Mouse (Mus musculus): ENCODE measurements around the gene Irf4. TPM values are rescaled to one million over a fixed set of nuclear protein-coding genes. Genes with fewer than 3 reads are reported as not detected.

Irf4 gene
- polyA plus RNA-seq (2014; fragmentation: Nextera tagmentation; extraction: Ambion mirVana) = 0.09 and 0.12 TPM in 2 replicates

- DNase-seq (peak; percentile 67), ATAC-seq (ENCODE audit: insufficient read depth) (peak; percentile 88)
- Histone ChIP-seq H3K27me3 (ENCODE audit: insufficient read depth, low read length) (peaks cover 61% of the 10 kb centered on the region), H3K4me3 (ENCODE audit: low read depth, low read length) (peak within 1 kb of the TSS; percentile 38), H3K36me3 (ENCODE audit: insufficient read depth) (no peaks in the 10 kb centered on the region), H3K4me2 (peak within 1 kb of the TSS; percentile 72), H3K4me1 (ENCODE audit: insufficient read depth) (no peaks in the 10 kb centered on the region), H3K27ac (ENCODE audit: low read depth) (no peak within 1 kb of the TSS), H3K9ac (no peak within 1 kb of the TSS), H3K9me3 (ENCODE audit: low read depth, low read length) (no peaks in the 10 kb centered on the region)
- under 1% methylated on average over 21 of the region's 21 CpGs for WGBS
- TF ChIP-seq CTCF (IDR thresholded peaks at IDR 0.05; ENCODE audit: low read depth) = no peak
Measured at GRCm38 (mm10) chr13:30749021-30749556, at the start of gene Irf4. Gene Irf4, plus strand, starts transcription at chr13:30749226.

GRCm38 (mm10) chr13:30702695-30703094 is 46.3 kb upstream of the Irf4 start:
- Histone ChIP-seq H3K27ac (ENCODE audit: low read depth) (no peak overlapping the region), H3K36me3 (ENCODE audit: insufficient read depth) (peaks cover 4% of the 10 kb centered on the region; the same call in 1 of the 2 replicates), H3K4me3 (ENCODE audit: low read depth, low read length) (no peak overlapping the region), H3K4me1 (ENCODE audit: insufficient read depth) (no peaks in the 10 kb centered on the region), H3K9me3 (ENCODE audit: low read depth, low read length) (no peaks in the 10 kb centered on the region), H3K9ac (no peak overlapping the region), H3K27me3 (ENCODE audit: insufficient read depth, low read length) (no peaks in the 10 kb centered on the region), H3K4me2 (no peak overlapping the region)
- TF ChIP-seq CTCF (IDR thresholded peaks at IDR 0.05; ENCODE audit: low read depth) = no peak
- WGBS = 92% methylated on average over 5 of the region's 5 CpGs
- no peak for DNase-seq
- no peak for ATAC-seq (ENCODE audit: insufficient read depth)

- no peak for TF ChIP-seq CTCF (IDR thresholded peaks at IDR 0.05; ENCODE audit: low read depth)
- Histone ChIP-seq H3K9ac (no peak overlapping the region), H3K9me3 (ENCODE audit: low read depth, low read length) (no peaks in the 10 kb centered on the region), H3K27ac (ENCODE audit: low read depth) (no peak overlapping the region), H3K27me3 (ENCODE audit: insufficient read depth, low read length) (no peaks in the 10 kb centered on the region), H3K36me3 (ENCODE audit: insufficient read depth) (peaks cover 4% of the 10 kb centered on the region; the same call in 1 of the 2 replicates), H3K4me1 (ENCODE audit: insufficient read depth) (no peaks in the 10 kb centered on the region), H3K4me3 (ENCODE audit: low read depth, low read length) (no peak overlapping the region), H3K4me2 (no peak overlapping the region)
- DNase-seq (no peak), ATAC-seq (ENCODE audit: insufficient read depth) (no peak)
- 83% methylated on average over 8 of the region's 8 CpGs for WGBS
Measured at GRCm38 (mm10) chr13:30704246-30705095, 44.6 kb upstream of the Irf4 start.

- no peak overlapping the region for H3K27ac ChIP-seq (ENCODE audit: low read depth)
- H3K27me3 ChIP-seq (ENCODE audit: insufficient read depth, low read length) = no peaks in the 10 kb centered on the region
- H3K4me2 ChIP-seq = no peak overlapping the region
- ATAC-seq (ENCODE audit: insufficient read depth) = no peak
- H3K4me1 ChIP-seq (ENCODE audit: insufficient read depth) = no peaks in the 10 kb centered on the region
- H3K36me3 ChIP-seq (ENCODE audit: insufficient read depth) = no peaks in the 10 kb centered on the region
- no peaks in the 10 kb centered on the region for H3K9me3 ChIP-seq (ENCODE audit: low read depth, low read length)
- TF ChIP-seq CTCF (IDR thresholded peaks at IDR 0.05; ENCODE audit: low read depth) = no peak
- no peak overlapping the region for H3K9ac ChIP-seq
- WGBS = 75% methylated on average over 2 of the region's 2 CpGs
- no peak overlapping the region for H3K4me3 ChIP-seq (ENCODE audit: low read depth, low read length)
- DNase-seq = no peak
Measured at GRCm38 (mm10) chr13:30711066-30711465, 38.0 kb upstream of the Irf4 start.

GRCm38 (mm10) chr13:30711711-30712110 is 37.3 kb upstream of the Irf4 start:
- ATAC-seq (ENCODE audit: insufficient read depth) = no peak
- WGBS = 91% methylated on average over 3 of the region's 3 CpGs
- no peaks in the 10 kb centered on the region for H3K27me3 ChIP-seq (ENCODE audit: insufficient read depth, low read length)
- H3K27ac ChIP-seq (ENCODE audit: low read depth) = no peak overlapping the region
- no peak overlapping the region for H3K9ac ChIP-seq
- H3K4me3 ChIP-seq (ENCODE audit: low read depth, low read length) = no peak overlapping the region
- H3K4me1 ChIP-seq (ENCODE audit: insufficient read depth) = no peaks in the 10 kb centered on the region
- no peaks in the 10 kb centered on the region for H3K9me3 ChIP-seq (ENCODE audit: low read depth, low read length)
- H3K4me2 ChIP-seq = no peak overlapping the region
- no peak for DNase-seq
- TF ChIP-seq CTCF (IDR thresholded peaks at IDR 0.05; ENCODE audit: low read depth) = no peak
- no peaks in the 10 kb centered on the region for H3K36me3 ChIP-seq (ENCODE audit: insufficient read depth)

- DNase-seq (no peak), ATAC-seq (ENCODE audit: insufficient read depth) (no peak)
- Histone ChIP-seq H3K4me2 (no peak overlapping the region), H3K4me3 (ENCODE audit: low read depth, low read length) (no peak overlapping the region), H3K27me3 (ENCODE audit: insufficient read depth, low read length) (no peaks in the 10 kb centered on the region), H3K9ac (no peak overlapping the region), H3K36me3 (ENCODE audit: insufficient read depth) (no peaks in the 10 kb centered on the region), H3K9me3 (ENCODE audit: low read depth, low read length) (no peaks in the 10 kb centered on the region), H3K4me1 (ENCODE audit: insufficient read depth) (no peaks in the 10 kb centered on the region), H3K27ac (ENCODE audit: low read depth) (no peak overlapping the region)
- 73% methylated on average over 6 of the region's 6 CpGs for WGBS
- TF ChIP-seq CTCF (IDR thresholded peaks at IDR 0.05; ENCODE audit: low read depth) = no peak
Measured at GRCm38 (mm10) chr13:30712280-30712679, 36.7 kb upstream of the Irf4 start.

- no peak overlapping the region for H3K27ac ChIP-seq (ENCODE audit: low read depth)
- no peak overlapping the region for H3K4me2 ChIP-seq
- TF ChIP-seq CTCF (IDR thresholded peaks at IDR 0.05; ENCODE audit: low read depth) = no peak
- no peaks in the 10 kb centered on the region for H3K27me3 ChIP-seq (ENCODE audit: insufficient read depth, low read length)
- no peak overlapping the region for H3K9ac ChIP-seq
- no peak overlapping the region for H3K4me3 ChIP-seq (ENCODE audit: low read depth, low read length)
- H3K9me3 ChIP-seq (ENCODE audit: low read depth, low read length) = no peaks in the 10 kb centered on the region
- no peak for ATAC-seq (ENCODE audit: insufficient read depth)
- 32% methylated on average over 3 of the region's 3 CpGs for WGBS
- H3K36me3 ChIP-seq (ENCODE audit: insufficient read depth) = no peaks in the 10 kb centered on the region
- no peaks in the 10 kb centered on the region for H3K4me1 ChIP-seq (ENCODE audit: insufficient read depth)
- DNase-seq = no peak
Measured at GRCm38 (mm10) chr13:30713621-30714020, 35.4 kb upstream of the Irf4 start.
